Mouse (Mus musculus): ENCODE data around the gene 4930590J08Rik. TPM values are rescaled to one million over a fixed set of nuclear protein-coding genes. Genes with fewer than 3 reads are reported as not detected.
"Not testable (repeated sequence)": the region's sequence is repeated elsewhere in the genome, so short reads cannot be mapped to it uniquely, and the experiment has no call there.

4930590J08Rik gene
- polyA plus RNA-seq, 1 experiment, result 3.7 TPM

DNA sequence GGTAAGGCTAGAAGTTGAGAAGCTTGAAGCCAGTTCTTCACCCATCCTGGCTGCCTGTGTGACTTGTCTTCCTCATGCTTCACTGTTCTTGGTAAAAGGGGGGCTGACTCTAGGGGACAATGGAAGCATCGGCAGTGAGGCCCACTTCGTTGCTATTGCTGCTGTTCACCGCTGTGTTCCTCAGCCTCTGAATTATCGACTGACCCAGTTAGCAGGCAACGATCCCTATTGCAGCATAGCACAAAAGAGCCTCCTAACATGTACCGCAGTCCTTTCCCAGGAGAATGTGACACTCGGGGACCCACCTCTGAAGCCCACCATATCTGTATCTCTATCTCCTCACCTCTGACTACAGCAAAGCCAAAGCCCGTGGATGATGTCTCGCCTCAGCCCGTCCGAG, 15.1 kb downstream of the 4930590J08Rik start:
- no peaks in the 10 kb centered on the region for H3K27me3 ChIP-seq (ENCODE audit: control insufficient read depth, insufficient read depth, low read length)
- no peak for DNase-seq
- H3K4me1 ChIP-seq (ENCODE audit: control insufficient read depth, insufficient read depth, low read length), result no peaks in the 10 kb centered on the region
- H3K27ac ChIP-seq (ENCODE audit: insufficient read depth, low read length), result no peak overlapping the region
- WGBS, result 76% methylated on average over 11 of the region's 11 CpGs
- no peak overlapping the region for H3K4me3 ChIP-seq (replicated peaks; ENCODE audit: insufficient read depth, low read depth, low read length)
- TF ChIP-seq POLR2A (IDR thresholded peaks at IDR 0.05; ENCODE audit: borderline replicate concordance, insufficient read depth, low read length) (no peak), CTCF (IDR thresholded peaks at IDR 0.05; ENCODE audit: borderline replicate concordance, insufficient read depth, low read depth, low read length) (no peak)

DNA sequence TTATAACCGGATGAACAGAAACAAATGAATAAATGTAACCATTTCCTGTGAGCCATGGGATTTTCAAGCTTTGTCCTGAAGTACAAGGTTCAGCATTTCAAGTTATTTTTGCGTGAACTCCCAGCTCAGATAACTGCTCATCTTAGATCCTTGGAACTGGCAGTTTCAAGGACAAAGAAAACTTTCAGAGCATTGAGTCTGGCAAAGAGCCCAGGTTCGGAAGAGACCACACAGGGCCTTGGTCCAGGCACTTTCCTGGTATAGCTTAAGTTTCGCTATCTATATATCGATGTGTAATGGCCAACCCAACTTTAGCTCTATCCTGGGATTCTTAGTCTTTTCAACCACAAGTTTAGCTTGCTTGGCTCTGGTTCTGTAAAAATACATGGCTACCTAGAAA, 28.6 kb downstream of the 4930590J08Rik start:
- DNase-seq, result no peak
- TF ChIP-seq POLR2A (IDR thresholded peaks at IDR 0.05; ENCODE audit: borderline replicate concordance, insufficient read depth, low read length) (no peak), CTCF (IDR thresholded peaks at IDR 0.05; ENCODE audit: borderline replicate concordance, insufficient read depth, low read depth, low read length) (no peak)
- H3K4me3 ChIP-seq (replicated peaks; ENCODE audit: insufficient read depth, low read depth, low read length), result no peak overlapping the region
- no peaks in the 10 kb centered on the region for H3K4me1 ChIP-seq (ENCODE audit: control insufficient read depth, insufficient read depth, low read length)
- 62% methylated on average over 5 of the region's 5 CpGs for WGBS
- no peak overlapping the region for H3K27ac ChIP-seq (ENCODE audit: insufficient read depth, low read length)
- H3K27me3 ChIP-seq (ENCODE audit: control insufficient read depth, insufficient read depth, low read length), result no peaks in the 10 kb centered on the region

DNA sequence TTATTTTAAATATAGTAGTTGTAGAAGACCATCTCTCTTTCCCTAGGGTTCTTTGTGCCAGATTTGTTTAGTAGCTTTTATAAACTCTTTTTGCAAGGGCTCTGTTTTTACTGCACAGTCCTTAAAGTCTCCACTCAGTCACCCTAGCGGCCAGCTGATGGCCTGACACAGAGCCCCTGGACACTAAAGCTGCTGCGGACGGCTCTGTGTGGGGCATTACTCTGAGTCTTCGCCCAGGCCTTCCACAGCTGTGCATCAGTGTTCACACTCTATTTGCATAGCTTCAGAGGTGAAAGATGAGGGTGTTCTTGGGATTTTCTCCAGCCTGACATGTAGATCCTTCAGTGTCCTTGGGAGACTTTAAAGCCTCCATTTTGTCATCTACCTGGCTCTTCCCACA, 35.9 kb downstream of the 4930590J08Rik start:
- WGBS, result 59% methylated on average over 4 of the region's 4 CpGs
- no peak for DNase-seq
- Histone ChIP-seq H3K4me1 (ENCODE audit: control insufficient read depth, insufficient read depth, low read length) (no peaks in the 10 kb centered on the region), H3K27me3 (ENCODE audit: control insufficient read depth, insufficient read depth, low read length) (no peaks in the 10 kb centered on the region), H3K4me3 (replicated peaks; ENCODE audit: insufficient read depth, low read depth, low read length) (no peak overlapping the region), H3K27ac (ENCODE audit: insufficient read depth, low read length) (no peak overlapping the region)
- TF ChIP-seq CTCF (IDR thresholded peaks at IDR 0.05; ENCODE audit: borderline replicate concordance, insufficient read depth, low read depth, low read length), result no peak

DNA sequence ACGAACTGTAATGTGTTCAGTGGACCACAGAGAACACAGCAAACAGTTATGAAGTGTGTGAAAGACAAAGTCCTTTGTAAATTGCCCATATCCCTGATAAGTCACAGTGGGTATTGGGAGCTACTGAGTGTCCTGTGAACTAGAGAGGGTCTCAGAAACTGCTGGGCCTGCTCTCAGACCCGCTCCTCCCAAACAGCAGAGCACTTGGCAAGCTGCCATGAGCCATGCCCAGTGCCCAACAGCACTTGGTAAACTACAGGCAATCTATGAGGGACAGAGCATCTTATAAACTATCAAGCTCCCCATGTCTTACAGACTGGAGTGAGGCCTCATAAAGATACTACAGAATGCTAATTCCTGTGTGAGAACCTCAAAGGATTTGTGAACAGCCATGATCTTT, 45.8 kb downstream of the 4930590J08Rik start:
- Histone ChIP-seq H3K4me3 (replicated peaks; ENCODE audit: insufficient read depth, low read depth, low read length) (no peak overlapping the region), H3K4me1 (ENCODE audit: control insufficient read depth, insufficient read depth, low read length) (no peaks in the 10 kb centered on the region), H3K27ac (ENCODE audit: insufficient read depth, low read length) (no peak overlapping the region), H3K27me3 (ENCODE audit: control insufficient read depth, insufficient read depth, low read length) (no peaks in the 10 kb centered on the region)
- no peak for TF ChIP-seq CTCF (IDR thresholded peaks at IDR 0.05; ENCODE audit: borderline replicate concordance, insufficient read depth, low read depth, low read length)
- TF ChIP-seq POLR2A (IDR thresholded peaks at IDR 0.05; ENCODE audit: borderline replicate concordance, insufficient read depth, low read length), result no peak
- 48% methylated on average over 2 of the region's 2 CpGs for WGBS
- DNase-seq, result no peak

DNA sequence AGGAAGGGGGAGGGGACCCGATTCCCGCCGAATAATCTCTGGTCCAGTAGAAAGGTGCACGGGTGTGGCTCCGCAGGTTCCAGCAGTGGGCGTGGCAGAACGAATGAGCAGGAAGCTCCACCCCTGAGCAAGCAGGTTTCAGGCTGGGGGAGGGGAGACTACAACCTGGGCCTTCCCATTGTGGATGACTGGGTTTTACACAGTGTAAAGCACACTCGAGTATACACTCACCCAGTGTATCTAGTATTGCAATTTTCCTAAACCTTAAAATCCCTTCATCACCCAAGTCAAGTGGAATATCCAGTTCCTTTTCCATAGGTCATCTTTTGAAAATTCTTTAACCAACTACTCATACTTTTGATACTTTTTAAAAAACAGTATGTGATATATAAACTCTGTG, 55.4 kb downstream of the 4930590J08Rik start:
- H3K27ac ChIP-seq (ENCODE audit: insufficient read depth, low read length); DNase-seq; H3K4me1 ChIP-seq (ENCODE audit: control insufficient read depth, insufficient read depth, low read length); H3K27me3 ChIP-seq (ENCODE audit: control insufficient read depth, insufficient read depth, low read length); H3K4me3 ChIP-seq (replicated peaks; ENCODE audit: insufficient read depth, low read depth, low read length): not testable (repeated sequence)
- 45% methylated on average over 3 of the region's 8 CpGs for WGBS

DNA sequence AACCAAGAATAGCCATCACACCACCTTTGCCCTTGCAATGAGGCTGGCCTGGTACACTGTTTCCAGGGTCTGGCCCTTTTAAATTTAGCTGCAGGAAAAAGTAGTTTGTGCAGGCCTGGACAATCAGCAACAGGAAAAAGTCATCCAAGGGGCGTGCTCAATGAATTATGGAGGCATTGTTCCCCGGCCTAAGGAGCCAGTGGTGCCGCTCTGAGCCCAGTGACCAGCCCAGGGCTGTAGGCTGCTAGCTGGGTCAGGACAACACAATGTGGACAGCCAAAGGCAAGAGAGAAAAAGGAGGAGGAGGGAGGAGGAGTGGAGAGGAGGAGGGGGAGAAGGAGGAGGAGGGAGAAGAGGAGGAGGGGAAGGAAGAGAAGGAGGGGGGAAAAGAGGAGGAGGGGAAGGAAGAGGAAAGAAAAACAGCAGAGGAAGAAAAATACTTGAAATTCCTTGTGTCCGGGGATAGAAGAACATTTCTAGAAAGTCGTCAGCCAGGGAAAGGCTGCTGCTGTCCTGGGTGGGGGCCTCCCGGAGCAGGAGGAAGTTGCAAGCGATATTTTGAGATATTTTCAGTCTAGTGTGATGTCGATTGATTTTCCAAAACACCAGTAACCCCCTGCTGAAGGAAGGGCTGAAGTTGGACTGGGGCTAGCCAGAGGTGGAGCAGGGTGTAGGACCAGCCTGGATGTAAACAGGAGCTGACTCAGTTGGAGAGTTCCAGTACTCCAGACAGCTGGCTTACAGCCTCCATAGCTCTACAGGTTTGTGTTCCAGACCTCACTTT, 57.6 kb downstream of the 4930590J08Rik start:
- no peaks in the 10 kb centered on the region; the same call in 1 of the 2 replicates for H3K4me1 ChIP-seq (ENCODE audit: control insufficient read depth, insufficient read depth, low read length)
- TF ChIP-seq POLR2A (IDR thresholded peaks at IDR 0.05; ENCODE audit: borderline replicate concordance, insufficient read depth, low read length) (no peak), CTCF (IDR thresholded peaks at IDR 0.05; ENCODE audit: borderline replicate concordance, insufficient read depth, low read depth, low read length) (no peak)
- 62% methylated on average over 8 of the region's 8 CpGs for WGBS
- H3K4me3 ChIP-seq (replicated peaks; ENCODE audit: insufficient read depth, low read depth, low read length), result no peak overlapping the region
- no peak for DNase-seq
- no peaks in the 10 kb centered on the region for H3K27me3 ChIP-seq (ENCODE audit: control insufficient read depth, insufficient read depth, low read length)
- H3K27ac ChIP-seq (ENCODE audit: insufficient read depth, low read length), result no peak overlapping the region

DNA sequence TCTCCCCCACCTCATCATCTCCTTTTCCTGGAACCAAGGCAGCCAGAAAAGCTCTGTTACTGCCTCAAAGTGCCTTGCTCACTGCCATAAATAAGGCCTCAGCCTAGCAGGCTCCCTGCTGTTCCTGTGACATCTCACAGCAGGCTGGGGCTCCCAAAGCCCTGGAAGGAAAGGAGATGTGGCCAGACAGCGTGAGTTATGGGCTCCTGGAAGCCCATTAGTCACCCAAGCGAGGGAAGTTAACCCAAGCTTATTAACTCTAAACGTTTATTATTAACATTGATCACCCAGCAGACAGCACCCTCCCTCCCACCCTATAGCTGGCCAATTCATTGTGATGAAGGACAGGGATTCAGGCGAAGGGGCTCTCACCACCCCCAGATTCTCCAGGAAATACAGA, 60.8 kb downstream of the 4930590J08Rik start:
- WGBS, result 47% methylated on average over 4 of the region's 4 CpGs
- no peak for DNase-seq
- no peak for TF ChIP-seq CTCF (IDR thresholded peaks at IDR 0.05; ENCODE audit: borderline replicate concordance, insufficient read depth, low read depth, low read length)
- no peak for TF ChIP-seq POLR2A (IDR thresholded peaks at IDR 0.05; ENCODE audit: borderline replicate concordance, insufficient read depth, low read length)
- no peak overlapping the region for H3K27ac ChIP-seq (ENCODE audit: insufficient read depth, low read length)
- H3K27me3 ChIP-seq (ENCODE audit: control insufficient read depth, insufficient read depth, low read length), result no peaks in the 10 kb centered on the region
- H3K4me1 ChIP-seq (ENCODE audit: control insufficient read depth, insufficient read depth, low read length), result peaks cover 5% of the 10 kb centered on the region
- H3K4me3 ChIP-seq (replicated peaks; ENCODE audit: insufficient read depth, low read depth, low read length), result no peak overlapping the region

DNA sequence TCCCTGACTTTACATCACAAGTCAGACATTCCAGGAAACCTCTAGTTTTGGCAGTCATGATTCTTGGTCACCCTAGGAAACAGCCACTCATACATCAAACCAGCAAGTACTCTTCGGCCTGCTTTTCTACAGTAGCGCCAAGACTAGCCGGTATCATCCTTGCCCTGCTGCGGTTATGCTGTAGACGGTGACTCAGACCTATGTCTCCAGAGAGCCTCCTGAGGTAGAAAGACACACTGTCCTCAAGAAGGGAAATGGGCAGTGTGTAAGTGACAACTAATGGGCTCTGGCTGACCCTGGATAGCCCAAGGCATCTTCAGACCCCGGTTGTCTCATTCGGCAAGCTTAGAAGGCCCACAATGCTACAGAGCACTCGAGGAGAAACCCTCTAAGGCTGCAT, 62.5 kb downstream of the 4930590J08Rik start:
- peaks cover 5% of the 10 kb centered on the region for H3K4me1 ChIP-seq (ENCODE audit: control insufficient read depth, insufficient read depth, low read length)
- no peak overlapping the region for H3K27ac ChIP-seq (ENCODE audit: insufficient read depth, low read length)
- no peaks in the 10 kb centered on the region for H3K27me3 ChIP-seq (ENCODE audit: control insufficient read depth, insufficient read depth, low read length)
- H3K4me3 ChIP-seq (replicated peaks; ENCODE audit: insufficient read depth, low read depth, low read length), result no peak overlapping the region
- DNase-seq, result no peak
- TF ChIP-seq CTCF (IDR thresholded peaks at IDR 0.05; ENCODE audit: borderline replicate concordance, insufficient read depth, low read depth, low read length) (no peak), POLR2A (IDR thresholded peaks at IDR 0.05; ENCODE audit: borderline replicate concordance, insufficient read depth, low read length) (no peak)
- WGBS, result 89% methylated on average over 8 of the region's 8 CpGs

Measured in cerebellum, adult 2 months (tissue).